Mouse (Mus musculus) gastrocnemius, adult 2 months (tissue): ENCODE measurements around the gene Tle2. TPM values are rescaled to one million over a fixed set of nuclear protein-coding genes. Genes with fewer than 3 reads are reported as not detected.

Experiments
- DNase-seq: peaks from one replicate; pipeline ENCODE4 v3.0.0; 2022
- H3K27ac ChIP-seq: fragments of 200-600 bp; 2 replicates; pipeline ENCODE4 v1.8.1; 2022; ENCODE audit warnings: mild to moderate bottlenecking
- H3K4me3 ChIP-seq: fragments of 200-600 bp; 2 replicates; pipeline ENCODE4 v1.8.1; 2022; ENCODE audit warnings: mild to moderate bottlenecking, moderate library complexity
- CTCF ChIP-seq: fragments of 200-600 bp; IDR thresholded peaks from 2 replicates; pipeline ENCODE4 v1.8.1; 2022; ENCODE audit warnings: antibody characterized with exemption, mild to moderate bottlenecking, moderate library complexity
- intact Hi-C: fragments of 180-260 bp; cut with DNase I; formaldehyde crosslinking; loops from one replicate; pipeline ENCODE4 v1.15.1; 2025
- total RNA-seq, 2 experiments: library from RNA; stranded (reverse); gene quantifications; 2 replicates each; pipeline ENCODE4 v1.2.3; 2021

Tle2 gene
- total RNA-seq, 2 experiments from 2014 or later = 5.6 to 7.3 TPM

GRCm38 (mm10) chr10:81593223-81593622 is 18.9 kb downstream of the Tle2 start:
- no peak for DNase-seq
- no peak overlapping the region for H3K27ac ChIP-seq
- intact Hi-C loops = no loop called here
- no peak for TF ChIP-seq CTCF
- no peak overlapping the region for H3K4me3 ChIP-seq

GRCm38 (mm10) chr10:81593935-81594334 is 19.6 kb downstream of the Tle2 start:
- no peak overlapping the region for H3K4me3 ChIP-seq
- no peak for DNase-seq
- intact Hi-C loops = no loop called here
- no peak for TF ChIP-seq CTCF
- H3K27ac ChIP-seq = no peak overlapping the region

GRCm38 (mm10) chr10:81595599-81595998 is 21.2 kb downstream of the Tle2 start:
- Histone ChIP-seq H3K4me3 (no peak overlapping the region), H3K27ac (peak overlapping the region; percentile 59; the same call in 1 of the 2 replicates)
- intact Hi-C loops = no loop called here
- no peak for DNase-seq
- no peak for TF ChIP-seq CTCF

GRCm38 (mm10) chr10:81596611-81597010 is 22.2 kb downstream of the Tle2 start:
- TF ChIP-seq CTCF = no peak
- peak overlapping the region; percentile 55 for H3K4me3 ChIP-seq
- intact Hi-C loops = no loop called here
- peak overlapping the region; percentile 59 for H3K27ac ChIP-seq
- peak; percentile 71 for DNase-seq

- Histone ChIP-seq H3K4me3 (peak overlapping the region; percentile 55), H3K27ac (peak overlapping the region; percentile 59)
- DNase-seq = peak; percentile 61
- no peak for TF ChIP-seq CTCF
- intact Hi-C loops = no loop called here
These were observed 23.0 kb downstream of the Tle2 start for GRCm38 (mm10) chr10:81597137-81597950.

GRCm38 (mm10) chr10:81598342-81598741 is 24.0 kb downstream of the Tle2 start:
- intact Hi-C loops = loop anchor here (2.0 kb wide), 1 partner anchor 24 kb away; the partner anchor contains the start of gene Tle2
- no peak for TF ChIP-seq CTCF
- no peak for DNase-seq
- Histone ChIP-seq H3K4me3 (no peak overlapping the region), H3K27ac (no peak overlapping the region)

- no peak for DNase-seq
- TF ChIP-seq CTCF = no peak
- no peak overlapping the region for H3K4me3 ChIP-seq
- H3K27ac ChIP-seq = no peak overlapping the region
- intact Hi-C loops = loop anchor here (2.0 kb wide), 1 partner anchor 24 kb away; the partner anchor contains the start of gene Tle2
These were observed 24.5 kb downstream of the Tle2 start for GRCm38 (mm10) chr10:81598871-81599270.

GRCm38 (mm10) chr10:81599630-81600029 is 25.3 kb downstream of the Tle2 start:
- TF ChIP-seq CTCF = no peak
- Histone ChIP-seq H3K27ac (no peak overlapping the region), H3K4me3 (no peak overlapping the region)
- no peak for DNase-seq
- intact Hi-C loops = loop anchor here (2.0 kb wide), 1 partner anchor 25 kb away; the partner anchor contains the start of gene Tle2

- Histone ChIP-seq H3K4me3 (no peak overlapping the region), H3K27ac (peak overlapping the region; percentile 74)
- intact Hi-C loops = no loop called here
- no peak for DNase-seq
- TF ChIP-seq CTCF = no peak
These were observed 25.7 kb downstream of the Tle2 start for GRCm38 (mm10) chr10:81600096-81600495.

- TF ChIP-seq CTCF = no peak
- intact Hi-C loops = no loop called here
- H3K27ac ChIP-seq = peak within 1 kb of the TSS; percentile 74
- peak within 1 kb of the TSS; percentile 69 for H3K4me3 ChIP-seq
- peak; percentile 97 for DNase-seq
These were observed 26.4 kb downstream of the Tle2 start, which contains the start of gene Tle6 for GRCm38 (mm10) chr10:81600738-81601203. Tle6 (minus strand) TSS chr10:81601073.

- DNase-seq = no peak
- H3K4me3 ChIP-seq = peak overlapping the region; percentile 69
- TF ChIP-seq CTCF = no peak
- peak overlapping the region; percentile 74 for H3K27ac ChIP-seq
- intact Hi-C loops = no loop called here
These were observed 27.1 kb downstream of the Tle2 start for GRCm38 (mm10) chr10:81601396-81601905.

GRCm38 (mm10) chr10:81602741-81603151 is 28.4 kb downstream of the Tle2 start:
- peak overlapping the region; percentile 28; the same call in 1 of the 2 replicates for H3K27ac ChIP-seq
- peak; percentile 63 for TF ChIP-seq CTCF
- intact Hi-C loops = no loop called here
- no peak overlapping the region for H3K4me3 ChIP-seq
- DNase-seq = no peak
